Mouse (Mus musculus): ENCODE results near the gene Gm21870. TPM values are rescaled to one million over a fixed set of nuclear protein-coding genes. Genes with fewer than 3 reads are reported as not detected.

Gm21870 gene
- polyA plus RNA-seq (2012; rRNA removed): not detected in 2 replicates

DNA sequence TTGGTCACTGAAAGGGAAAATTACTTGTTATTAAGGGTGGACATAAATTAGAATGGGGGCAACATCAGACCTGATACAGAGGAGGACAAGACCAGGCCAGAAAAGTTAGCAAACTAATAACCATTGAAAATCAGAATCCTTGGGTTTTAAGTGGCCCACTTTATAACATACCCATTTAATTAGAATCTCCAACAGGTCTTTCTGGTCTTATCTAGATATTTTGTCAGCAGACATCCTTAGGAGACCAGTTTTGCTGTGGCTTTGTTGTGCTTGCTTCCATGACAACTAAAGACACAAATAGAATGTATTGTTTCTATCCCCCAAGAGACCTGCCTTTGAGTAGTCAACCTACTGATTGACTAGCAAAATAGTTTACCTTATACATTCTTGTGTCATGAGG is at the start of gene Gm21870:
Gene Gm21870 (minus strand): TSS at position 101 of the 400 bp plus-strand sequence.

DNA sequence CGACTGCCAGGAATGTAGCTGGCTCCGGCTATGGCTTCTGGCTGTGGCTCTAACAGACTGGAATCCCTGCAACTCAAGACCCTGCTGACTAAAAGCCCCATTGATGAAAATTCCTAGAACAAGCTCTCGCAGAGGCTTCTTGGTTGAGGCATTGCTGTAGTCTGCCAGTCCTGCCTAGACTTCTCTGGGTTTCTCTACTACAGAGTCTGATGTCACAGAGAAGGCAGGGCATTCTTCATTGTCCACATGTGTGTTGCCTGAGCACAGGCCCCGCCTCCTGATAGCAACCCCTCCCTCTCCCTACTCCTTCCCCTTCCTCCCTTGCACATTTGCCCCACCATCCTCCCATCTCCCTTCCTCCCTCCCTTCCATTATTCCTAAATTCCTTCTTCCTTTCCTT is 30.2 kb downstream of the Gm21870 start, which contains the start of gene Btbd35f6:
Gene Btbd35f6 (minus strand): TSS at position 101 of the 400 bp plus-strand sequence.

Other genes with a start within 250 kb of the Gm21870 start
- gene Btbd35f6, start 30.3 kb downstream of the Gm21870 start, polyA plus RNA-seq (2012; rRNA removed): not detected in 2 replicates
- gene Btbd35f9, start 174.7 kb upstream of the Gm21870 start, polyA plus RNA-seq (2012; rRNA removed): not detected in 2 replicates